Mouse (Mus musculus) embryonic facial prominence, embryonic 13.5 days (tissue): ENCODE data around the gene D630039A03Rik. TPM values are rescaled to one million over a fixed set of nuclear protein-coding genes. Genes with fewer than 3 reads are reported as not detected.

Source experiments
- ATAC-seq: fragments of 200-750 bp; cut with Nextera tagmentation; 2 replicates; pipeline ENCODE4 v1.8.0; 2017; ENCODE audit warnings: low read depth; ENCODE audit not compliant: insufficient number of reproducible peaks, insufficient read depth, low FRiP score, low TSS enrichment
- H3K27ac ChIP-seq: fragments of 300-500 bp; sonication (generic); 2 replicates; pipeline ENCODE4 v1.5.1; 2015; ENCODE audit warnings: moderate library complexity, mild to moderate bottlenecking, inconsistent platforms
- H3K27me3 ChIP-seq: fragments of 300-500 bp; sonication (generic); 2 replicates; pipeline ENCODE4 v1.6.1; 2015; ENCODE audit warnings: mild to moderate bottlenecking, inconsistent platforms
- H3K36me3 ChIP-seq: fragments of 300-500 bp; sonication (generic); 2 replicates; pipeline ENCODE4 v1.6.1; 2015; ENCODE audit warnings: mild to moderate bottlenecking, inconsistent platforms
- H3K4me1 ChIP-seq: fragments of 300-500 bp; sonication (generic); 2 replicates; pipeline ENCODE4 v1.6.1; 2015; ENCODE audit warnings: inconsistent platforms
- H3K4me2 ChIP-seq: fragments of 300-500 bp; sonication (generic); 2 replicates; pipeline ENCODE4 v1.6.1; 2015; ENCODE audit warnings: moderate library complexity, mild to moderate bottlenecking, inconsistent platforms
- H3K4me3 ChIP-seq: fragments of 300-500 bp; sonication (generic); 2 replicates; pipeline ENCODE4 v1.5.1; 2015; ENCODE audit warnings: mild to moderate bottlenecking, inconsistent platforms
- H3K9ac ChIP-seq: fragments of 300-500 bp; sonication (generic); 2 replicates; pipeline ENCODE4 v1.6.1; 2015; ENCODE audit warnings: mild to moderate bottlenecking, inconsistent platforms
- H3K9me3 ChIP-seq: fragments of 300-500 bp; sonication (generic); 2 replicates; pipeline ENCODE4 v1.6.1; 2016; ENCODE audit warnings: inconsistent platforms
- WGBS: fragments of 180-500 bp; shearing (Covaris S2); methylation state at CpG from one replicate; pipeline ENCODE4 v1.1.7; 2015; ENCODE audit warnings: mixed read lengths; 5-methylcytosine and 5-hydroxymethylcytosine counted together
- polyA plus RNA-seq: library from polyadenylated mRNA; unstranded; fragments of >200 nt; fragmentation: Nextera tagmentation; extraction: Ambion mirVana; gene quantifications from 2 replicates; pipeline ENCODE4 v1.2.1, GENCODE M21; 2015

Gene D630039A03Rik
- polyA plus RNA-seq, 1 experiment from 2014 or later = 0.18 TPM

DNA sequence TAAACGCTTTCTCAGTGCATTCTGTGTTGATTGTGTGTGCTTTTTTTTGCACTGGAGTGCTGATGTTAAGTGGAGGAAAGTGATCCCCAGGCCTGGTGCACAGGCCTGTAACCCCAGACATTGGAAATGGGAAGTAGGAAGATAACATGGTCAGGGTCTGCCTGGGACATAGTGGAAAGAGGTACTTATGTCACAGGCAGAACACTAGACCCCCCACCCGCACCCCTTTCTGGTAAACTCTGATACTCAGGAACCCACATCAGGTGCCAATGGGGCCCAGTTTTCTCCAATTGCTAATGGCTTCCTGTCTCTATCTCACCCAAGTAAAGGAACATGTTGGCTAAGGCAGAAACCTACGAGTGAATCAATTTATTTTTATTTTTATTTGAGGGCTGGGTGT is 31.6 kb downstream of the D630039A03Rik start:
- Histone ChIP-seq H3K9me3 (no peaks in the 10 kb centered on the region), H3K4me3 (no peak overlapping the region), H3K27ac (no peak overlapping the region), H3K9ac (no peak overlapping the region), H3K27me3 (no peaks in the 10 kb centered on the region), H3K4me1 (peaks cover 33% of the 10 kb centered on the region), H3K4me2 (no peak overlapping the region), H3K36me3 (no peaks in the 10 kb centered on the region)
- WGBS = 84% methylated on average over 3 of the region's 3 CpGs
- no peak for ATAC-seq

DNA sequence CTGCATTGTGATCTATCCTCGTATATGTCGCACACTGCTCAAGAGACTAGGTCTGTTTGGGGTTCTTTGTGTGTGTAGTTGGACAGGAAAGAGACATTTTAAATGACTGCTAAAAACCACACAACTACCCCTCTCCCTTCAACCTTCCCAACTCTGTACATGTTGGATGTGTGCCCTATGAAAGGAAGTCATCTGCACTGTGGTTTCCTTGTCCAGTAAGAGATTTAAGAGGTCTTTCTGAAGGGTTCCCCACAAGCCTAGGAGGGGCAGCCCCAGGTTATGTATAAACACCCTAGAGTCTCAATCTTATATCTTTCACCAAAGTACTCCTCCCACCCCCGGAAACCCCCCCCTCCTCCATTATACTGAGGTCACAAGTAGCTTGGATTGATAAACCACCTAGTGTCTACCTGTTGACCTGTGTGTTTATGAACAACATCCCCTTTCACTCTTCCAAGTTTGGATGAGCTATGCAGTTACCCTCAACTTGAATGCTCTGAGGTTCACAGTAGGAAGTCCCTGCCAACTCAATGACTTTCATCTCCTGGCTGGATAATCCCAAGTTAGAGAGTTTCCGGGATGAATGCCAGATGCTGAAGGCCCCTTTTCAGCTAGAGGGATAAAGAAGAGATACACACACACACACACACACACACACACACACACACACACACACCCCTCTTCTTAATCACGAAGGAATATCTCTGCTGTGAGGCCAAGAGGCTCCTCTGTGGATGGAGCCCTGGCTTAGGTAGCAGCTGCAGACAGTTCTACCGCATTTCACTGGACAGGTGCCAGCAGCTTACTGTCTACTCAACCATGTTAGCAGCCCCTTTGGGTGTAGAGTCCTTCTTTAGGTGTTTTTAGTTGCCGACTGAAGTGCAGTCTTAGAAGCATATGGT is 32.3 kb downstream of the D630039A03Rik start:
- WGBS = 72% methylated on average over 7 of the region's 7 CpGs
- Histone ChIP-seq H3K4me3 (no peak overlapping the region), H3K4me1 (peaks cover 33% of the 10 kb centered on the region), H3K9ac (no peak overlapping the region), H3K27ac (no peak overlapping the region; the same call in 1 of the 2 replicates), H3K36me3 (no peaks in the 10 kb centered on the region), H3K9me3 (no peaks in the 10 kb centered on the region), H3K27me3 (no peaks in the 10 kb centered on the region), H3K4me2 (no peak overlapping the region)
- no peak for ATAC-seq

DNA sequence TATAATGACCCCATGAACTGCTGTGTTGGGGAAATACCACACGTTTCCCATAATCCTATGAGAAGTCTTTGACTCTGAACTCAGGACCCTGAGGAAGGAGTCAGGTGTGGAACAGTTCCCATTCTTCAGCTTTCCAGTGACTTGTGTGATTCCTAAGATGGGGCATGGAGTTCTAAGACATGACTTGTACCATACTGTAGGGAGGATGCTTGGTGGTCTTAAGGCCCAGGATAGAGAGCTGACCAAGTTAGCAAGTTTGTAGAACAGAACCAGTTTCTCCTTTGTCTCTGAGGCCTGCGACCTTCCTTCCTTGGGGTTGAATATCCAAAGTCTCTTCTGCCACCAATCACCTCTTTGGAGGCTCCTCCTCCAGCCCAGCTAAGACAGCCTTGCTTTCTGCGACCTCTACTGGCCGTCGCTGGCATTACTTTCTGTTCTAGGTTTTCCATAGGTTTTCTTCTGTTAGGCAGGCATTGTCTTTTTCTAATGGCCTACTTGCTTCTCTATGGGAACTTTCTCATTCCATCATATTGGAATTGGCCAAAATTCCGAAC is 36.2 kb downstream of the D630039A03Rik start:
- H3K4me3 ChIP-seq = no peak overlapping the region
- H3K9ac ChIP-seq = no peak overlapping the region
- H3K4me1 ChIP-seq = peaks cover 15% of the 10 kb centered on the region
- ATAC-seq = 0 out of 2 replicates have a peak, but pooled peaks have one; percentile 20
- no peaks in the 10 kb centered on the region for H3K36me3 ChIP-seq
- H3K4me2 ChIP-seq = no peak overlapping the region
- H3K27ac ChIP-seq = no peak overlapping the region
- H3K9me3 ChIP-seq = no peaks in the 10 kb centered on the region
- H3K27me3 ChIP-seq = no peaks in the 10 kb centered on the region
- WGBS = 12% methylated on average over 6 of the region's 6 CpGs

DNA sequence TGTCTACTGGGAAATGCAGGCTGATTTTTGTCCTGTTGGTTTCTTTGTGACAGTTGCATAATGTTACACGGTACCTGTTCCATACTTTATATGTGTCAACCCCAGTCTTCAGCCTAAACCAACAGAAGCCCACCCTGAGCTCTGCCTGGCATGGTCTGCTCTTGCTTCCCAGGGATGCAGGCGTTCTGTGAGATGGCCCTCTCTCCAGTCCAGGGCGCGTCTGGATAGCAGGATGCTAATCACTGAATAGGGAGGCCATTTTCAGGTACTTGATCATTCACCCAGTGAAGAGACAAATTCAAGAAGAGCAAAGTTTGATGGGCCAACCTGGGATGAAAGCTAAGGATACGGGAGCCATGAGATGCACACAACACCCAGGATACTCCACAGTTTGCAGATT is 37.0 kb downstream of the D630039A03Rik start:
- no peak overlapping the region for H3K9ac ChIP-seq
- WGBS = 91% methylated on average over 5 of the region's 5 CpGs
- H3K27ac ChIP-seq = no peak overlapping the region
- no peaks in the 10 kb centered on the region for H3K27me3 ChIP-seq
- no peak overlapping the region for H3K4me3 ChIP-seq
- no peak overlapping the region for H3K4me2 ChIP-seq
- no peaks in the 10 kb centered on the region for H3K36me3 ChIP-seq
- H3K9me3 ChIP-seq = no peaks in the 10 kb centered on the region
- H3K4me1 ChIP-seq = peaks cover 12% of the 10 kb centered on the region
- ATAC-seq = no peak

DNA sequence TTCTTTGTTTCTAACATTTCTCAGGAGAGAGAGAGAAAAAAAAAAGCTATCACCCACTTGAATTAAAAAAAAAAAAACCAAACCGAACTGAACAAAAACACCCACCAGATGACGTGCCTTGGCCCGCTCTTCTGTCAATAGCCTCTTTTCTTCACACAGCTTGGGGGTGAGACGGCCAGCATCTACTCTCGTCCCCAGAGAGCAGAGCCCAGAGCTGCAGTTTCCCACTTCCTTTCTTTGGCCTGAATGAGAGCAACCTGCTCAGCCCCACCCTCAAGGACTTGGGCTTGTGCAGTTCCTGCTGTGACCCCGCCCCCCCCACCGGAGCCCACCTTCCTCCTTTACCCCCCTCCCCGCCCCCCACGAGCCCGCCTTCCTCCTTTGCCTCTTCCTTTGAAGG is 48.6 kb downstream of the D630039A03Rik start:
- WGBS = 46% methylated on average over 10 of the region's 10 CpGs
- ATAC-seq = no peak

DNA sequence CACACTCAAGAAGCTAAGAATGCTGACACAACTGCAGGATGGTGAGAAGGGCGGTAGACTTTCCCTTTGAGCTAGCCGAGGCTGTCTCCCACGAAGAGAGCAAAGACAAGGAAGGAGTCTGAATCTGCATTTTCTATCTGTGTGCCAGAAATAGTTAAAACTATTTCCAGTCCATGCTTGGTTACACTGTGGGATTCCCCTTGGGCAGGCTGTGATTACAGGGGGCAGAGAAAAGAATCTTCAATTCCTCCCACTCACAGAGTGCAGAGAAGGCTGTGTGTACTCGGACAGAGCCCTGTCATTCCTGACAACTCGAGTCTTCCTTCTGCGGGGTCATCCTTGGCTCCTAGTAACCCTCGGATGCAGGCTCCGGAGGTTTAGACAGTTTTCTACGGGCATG is 49.1 kb downstream of the D630039A03Rik start:
- peaks cover 29% of the 10 kb centered on the region for H3K4me1 ChIP-seq
- H3K9me3 ChIP-seq = no peaks in the 10 kb centered on the region
- no peak overlapping the region for H3K4me3 ChIP-seq
- no peak overlapping the region for H3K9ac ChIP-seq
- peak overlapping the region; percentile 31 for H3K4me2 ChIP-seq
- 53% methylated on average over 9 of the region's 9 CpGs for WGBS
- H3K27me3 ChIP-seq = no peaks in the 10 kb centered on the region
- H3K27ac ChIP-seq = peak overlapping the region; percentile 66; the same call in 1 of the 2 replicates
- no peak for ATAC-seq
- H3K36me3 ChIP-seq = no peaks in the 10 kb centered on the region

More for the DNA sequence above, 48.6 kb downstream of the D630039A03Rik start:
- Histone ChIP-seq H3K4me2 (peak overlapping the region; percentile 31), H3K4me1 (peaks cover 24% of the 10 kb centered on the region), H3K4me3 (no peak overlapping the region), H3K36me3 (no peaks in the 10 kb centered on the region), H3K9ac (no peak overlapping the region), H3K27ac (peak overlapping the region; percentile 66; the same call in 1 of the 2 replicates), H3K27me3 (no peaks in the 10 kb centered on the region), H3K9me3 (no peaks in the 10 kb centered on the region)

DNA sequence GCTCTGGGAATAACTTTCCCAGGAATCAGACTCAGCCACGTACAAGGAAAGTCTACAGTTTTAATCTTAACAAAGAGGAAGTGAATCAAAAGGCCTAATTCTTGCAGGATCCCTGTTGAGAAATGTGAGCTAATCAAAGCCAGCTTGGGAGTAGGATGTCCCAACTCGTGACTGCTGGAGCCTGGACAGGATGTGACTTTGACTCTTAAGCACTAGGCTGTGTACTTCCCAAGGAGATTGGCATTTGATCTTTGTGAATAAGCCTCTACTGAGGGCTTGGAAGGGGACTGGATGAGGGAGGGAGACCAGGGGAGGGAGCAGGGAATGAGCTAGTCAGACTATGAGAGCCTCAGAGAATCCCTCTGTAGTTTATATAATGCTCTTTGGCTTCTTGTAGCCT is 50.0 kb downstream of the D630039A03Rik start:
- Histone ChIP-seq H3K9ac (no peak overlapping the region), H3K27ac (peak overlapping the region; percentile 11; the same call in 1 of the 2 replicates), H3K36me3 (no peaks in the 10 kb centered on the region), H3K9me3 (no peaks in the 10 kb centered on the region), H3K27me3 (no peaks in the 10 kb centered on the region), H3K4me3 (no peak overlapping the region), H3K4me1 (peaks cover 33% of the 10 kb centered on the region), H3K4me2 (no peak overlapping the region)
- 11% methylated on average over 2 of the region's 2 CpGs for WGBS
- no peak for ATAC-seq

DNA sequence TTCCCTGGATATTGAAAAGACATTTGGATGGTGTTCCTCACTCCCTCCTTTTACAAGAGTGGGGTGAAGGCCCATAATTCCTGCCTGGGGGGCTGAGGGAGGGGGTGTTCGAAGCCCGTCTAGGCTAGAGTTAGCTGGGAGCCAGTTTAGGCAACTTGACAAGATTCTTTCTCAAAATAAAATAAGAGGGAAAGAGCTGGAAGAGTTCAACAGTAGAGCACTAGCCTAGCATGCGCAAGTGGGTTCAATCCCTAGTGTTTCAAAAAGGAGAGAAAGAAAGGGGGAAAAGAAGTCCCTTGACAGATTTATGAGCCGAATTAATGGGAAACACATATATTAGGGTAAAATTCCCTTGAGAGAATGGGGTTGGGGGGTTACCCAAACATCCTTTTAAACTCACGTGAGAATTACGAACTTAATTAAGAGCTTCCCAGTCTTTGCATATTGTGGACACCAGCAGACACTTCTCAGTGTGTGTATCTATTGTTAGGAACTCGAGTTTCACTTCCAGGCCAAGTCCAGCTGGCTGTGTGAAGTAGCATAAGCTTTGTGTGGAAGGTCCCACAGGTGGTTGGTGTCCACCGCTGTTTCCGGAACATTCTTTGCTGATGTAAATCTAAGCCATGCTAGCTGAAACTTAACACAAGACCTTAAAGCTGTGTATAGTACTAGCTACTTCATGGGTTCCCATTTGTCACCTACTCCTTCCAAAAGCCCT is 53.7 kb downstream of the D630039A03Rik start:
- no peak for ATAC-seq
- Histone ChIP-seq H3K27me3 (no peaks in the 10 kb centered on the region), H3K4me1 (peaks cover 30% of the 10 kb centered on the region), H3K36me3 (peaks cover 10% of the 10 kb centered on the region), H3K9me3 (0 out of 2 replicates have a peak, but pooled peaks cover 3% of the 10 kb centered on the region), H3K9ac (no peak overlapping the region), H3K4me2 (no peak overlapping the region), H3K4me3 (no peak overlapping the region), H3K27ac (no peak overlapping the region)
- 75% methylated on average over 9 of the region's 9 CpGs for WGBS

DNA sequence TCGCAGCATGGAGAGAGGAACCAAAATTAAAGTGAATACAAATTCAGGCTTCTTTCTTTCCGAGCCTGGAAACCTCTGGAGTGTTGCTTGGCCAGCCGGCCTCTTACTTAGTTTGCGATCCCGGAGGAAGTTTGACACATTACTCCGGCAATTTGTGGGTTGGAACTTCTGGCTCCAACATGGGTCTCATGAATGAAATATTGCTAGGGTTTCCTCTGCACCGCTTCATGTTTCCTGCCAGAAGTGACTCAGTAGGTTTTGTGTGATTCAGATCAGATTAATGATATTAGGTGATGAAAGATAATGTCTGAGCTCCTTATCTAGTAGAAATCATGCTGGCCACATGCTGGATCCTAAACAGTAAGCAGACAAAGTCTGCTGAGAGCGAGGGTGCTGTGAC is 54.2 kb downstream of the D630039A03Rik start:
- peaks cover 25% of the 10 kb centered on the region for H3K4me1 ChIP-seq
- H3K27me3 ChIP-seq = no peaks in the 10 kb centered on the region
- WGBS = 65% methylated on average over 8 of the region's 8 CpGs
- H3K36me3 ChIP-seq = peaks cover 16% of the 10 kb centered on the region
- H3K4me3 ChIP-seq = no peak overlapping the region
- H3K27ac ChIP-seq = no peak overlapping the region
- no peak overlapping the region for H3K4me2 ChIP-seq
- no peak overlapping the region for H3K9ac ChIP-seq
- 0 out of 2 replicates have a peak, but pooled peaks cover 3% of the 10 kb centered on the region for H3K9me3 ChIP-seq
- no peak for ATAC-seq

DNA sequence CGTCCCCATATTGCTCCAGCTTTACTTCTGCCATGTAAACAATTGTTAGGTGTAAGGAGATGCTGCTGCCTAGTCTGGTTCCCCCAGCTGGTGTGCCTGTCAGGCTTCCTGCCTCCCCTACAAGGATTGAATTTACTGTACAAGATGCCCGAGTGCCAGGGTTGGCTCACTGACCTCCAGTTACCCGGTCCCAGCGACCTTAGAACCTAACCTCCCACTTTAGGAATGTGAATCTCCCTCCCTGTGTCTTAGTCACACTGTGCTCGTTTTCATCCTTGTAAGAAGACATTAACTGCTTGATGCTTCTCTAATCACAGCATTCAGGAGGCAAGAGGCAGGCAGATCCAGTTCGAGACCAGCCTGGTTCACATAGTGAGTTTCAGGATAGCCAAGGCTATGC is 54.9 kb downstream of the D630039A03Rik start:
- no peaks in the 10 kb centered on the region for H3K27me3 ChIP-seq
- H3K27ac ChIP-seq = no peak overlapping the region
- WGBS = 65% methylated on average over 6 of the region's 6 CpGs
- no peak for ATAC-seq
- H3K9ac ChIP-seq = no peak overlapping the region
- 0 out of 2 replicates have a peak, but pooled peaks cover 3% of the 10 kb centered on the region for H3K9me3 ChIP-seq
- H3K4me2 ChIP-seq = no peak overlapping the region
- H3K36me3 ChIP-seq = peaks cover 23% of the 10 kb centered on the region
- H3K4me3 ChIP-seq = no peak overlapping the region
- peaks cover 19% of the 10 kb centered on the region for H3K4me1 ChIP-seq

DNA sequence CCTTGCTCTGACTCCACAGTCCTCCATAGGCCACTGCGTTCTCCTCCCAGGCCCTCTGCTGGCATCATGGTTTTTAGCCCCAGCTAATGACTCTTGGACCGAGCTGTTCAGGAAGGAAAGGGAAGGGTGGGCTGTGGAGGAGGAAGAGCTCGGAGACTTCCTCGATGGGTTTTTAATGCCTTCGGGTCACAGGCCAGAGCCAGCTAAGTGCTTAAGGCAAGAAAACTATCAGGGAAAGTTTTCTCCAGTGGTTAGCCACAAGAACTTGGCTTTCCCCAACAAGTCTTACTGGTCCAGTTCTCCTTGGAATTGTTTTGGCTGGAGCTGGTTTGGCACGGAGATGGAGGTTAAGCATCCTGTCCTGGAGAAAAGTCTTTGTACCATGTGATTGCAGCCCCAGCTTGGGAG is 55.9 kb downstream of the D630039A03Rik start:
- WGBS = 83% methylated on average over 6 of the region's 6 CpGs

More for the DNA sequence above, 55.9 kb downstream of the D630039A03Rik start:
- H3K9ac ChIP-seq = no peak overlapping the region
- H3K27ac ChIP-seq = no peak overlapping the region
- no peak overlapping the region for H3K4me3 ChIP-seq
- 0 out of 2 replicates have a peak, but pooled peaks cover 3% of the 10 kb centered on the region for H3K9me3 ChIP-seq
- peaks cover 14% of the 10 kb centered on the region; the same call in 1 of the 2 replicates for H3K4me1 ChIP-seq
- H3K27me3 ChIP-seq = no peaks in the 10 kb centered on the region
- no peak for ATAC-seq
- peaks cover 32% of the 10 kb centered on the region for H3K36me3 ChIP-seq
- no peak overlapping the region for H3K4me2 ChIP-seq
